Mouse (Mus musculus): ENCODE data around the gene Dctn1. TPM values are rescaled to one million over a fixed set of nuclear protein-coding genes. Genes with fewer than 3 reads are reported as not detected.
A peak's percentile ranks its signal among the peaks of the same experiment; 100 is the strongest.

Dctn1 gene
- total RNA-seq, 2 experiments from 2014 or later, result 42.4 to 68.1 TPM

- ATAC-seq (replicated peaks; ENCODE audit: low FRiP score, low TSS enrichment, poor library complexity, severe bottlenecking), result 0 out of 2 replicates have a peak, but pooled peaks have one; percentile 34
Observed at GRCm38 (mm10) chr6:83161921-83162641, 3.6 kb upstream of the Dctn1 start.

- ATAC-seq (replicated peaks; ENCODE audit: low FRiP score, low TSS enrichment, poor library complexity, severe bottlenecking), result no peak
Observed at GRCm38 (mm10) chr6:83162701-83163100, 3.0 kb upstream of the Dctn1 start.

GRCm38 (mm10) chr6:83165026-83165606 lies 604 bp upstream of the Dctn1 start:
- no peak for ATAC-seq (replicated peaks; ENCODE audit: low FRiP score, low TSS enrichment, poor library complexity, severe bottlenecking)

- peak; percentile 59 for ATAC-seq (replicated peaks; ENCODE audit: low FRiP score, low TSS enrichment, poor library complexity, severe bottlenecking)
Observed at GRCm38 (mm10) chr6:83166243-83166630, 517 bp downstream of the Dctn1 start.

- no peak for ATAC-seq (replicated peaks; ENCODE audit: low FRiP score, low TSS enrichment, poor library complexity, severe bottlenecking)
Observed at GRCm38 (mm10) chr6:83169872-83170271, 4.2 kb downstream of the Dctn1 start.

GRCm38 (mm10) chr6:83171063-83171462 lies 5.3 kb downstream of the Dctn1 start:
- no peak for ATAC-seq (replicated peaks; ENCODE audit: low FRiP score, low TSS enrichment, poor library complexity, severe bottlenecking)

- no peak for ATAC-seq (replicated peaks; ENCODE audit: low FRiP score, low TSS enrichment, poor library complexity, severe bottlenecking)
Observed at GRCm38 (mm10) chr6:83172240-83172920, 6.7 kb downstream of the Dctn1 start.

GRCm38 (mm10) chr6:83175996-83176395 lies 10.3 kb downstream of the Dctn1 start:
- no peak for ATAC-seq (replicated peaks; ENCODE audit: low FRiP score, low TSS enrichment, poor library complexity, severe bottlenecking)

GRCm38 (mm10) chr6:83179390-83180117 lies 13.8 kb downstream of the Dctn1 start:
- no peak for ATAC-seq (replicated peaks; ENCODE audit: low FRiP score, low TSS enrichment, poor library complexity, severe bottlenecking)

- no peak for ATAC-seq (replicated peaks; ENCODE audit: low FRiP score, low TSS enrichment, poor library complexity, severe bottlenecking)
Observed at GRCm38 (mm10) chr6:83180605-83181004, 14.9 kb downstream of the Dctn1 start.

GRCm38 (mm10) chr6:83184858-83185435 lies 19.2 kb downstream of the Dctn1 start:
- ATAC-seq (replicated peaks; ENCODE audit: low FRiP score, low TSS enrichment, poor library complexity, severe bottlenecking), result 0 out of 2 replicates have a peak, but pooled peaks have one; percentile 62

- peak; percentile 73 for ATAC-seq (replicated peaks; ENCODE audit: low FRiP score, low TSS enrichment, poor library complexity, severe bottlenecking)
Observed at GRCm38 (mm10) chr6:83185895-83186861, 20.5 kb downstream of the Dctn1 start.

- ATAC-seq (replicated peaks; ENCODE audit: low FRiP score, low TSS enrichment, poor library complexity, severe bottlenecking), result no peak
Observed at GRCm38 (mm10) chr6:83186946-83187345, 21.2 kb downstream of the Dctn1 start.

- no peak for ATAC-seq (replicated peaks; ENCODE audit: low FRiP score, low TSS enrichment, poor library complexity, severe bottlenecking)
Observed at GRCm38 (mm10) chr6:83193571-83193970, 27.9 kb downstream of the Dctn1 start.

- ATAC-seq (replicated peaks; ENCODE audit: low FRiP score, low TSS enrichment, poor library complexity, severe bottlenecking), result no peak; the same call in 1 of the 2 replicates
Observed at GRCm38 (mm10) chr6:83197345-83198004, 31.8 kb downstream of the Dctn1 start.

- no peak for ATAC-seq (replicated peaks; ENCODE audit: low FRiP score, low TSS enrichment, poor library complexity, severe bottlenecking)
Observed at GRCm38 (mm10) chr6:83203320-83203719, 37.6 kb downstream of the Dctn1 start.

- ATAC-seq (replicated peaks; ENCODE audit: low FRiP score, low TSS enrichment, poor library complexity, severe bottlenecking), result no peak
Observed at GRCm38 (mm10) chr6:83205851-83206250, 40.1 kb downstream of the Dctn1 start.

GRCm38 (mm10) chr6:83206321-83206720 lies 40.6 kb downstream of the Dctn1 start:
- ATAC-seq (replicated peaks; ENCODE audit: low FRiP score, low TSS enrichment, poor library complexity, severe bottlenecking), result no peak

Measured in megakaryocyte-erythroid progenitor cell, adult 5-6 weeks (primary cell).